Mouse (Mus musculus) neural tube, embryonic 14.5 days (tissue): ENCODE measurements around the gene Zfp507. TPM values are rescaled to one million over a fixed set of nuclear protein-coding genes. Genes with fewer than 3 reads are reported as not detected.

Source experiments
- ATAC-seq: fragments of 200-750 bp; cut with Nextera tagmentation; 2 replicates; pipeline ENCODE4 v1.8.0; 2017; ENCODE audit warnings: low read depth, mild to moderate bottlenecking, moderate TSS enrichment, moderate library complexity
- H3K27ac ChIP-seq: fragments of 300-500 bp; sonication (generic); 2 replicates; pipeline ENCODE4 v1.5.1; 2014; ENCODE audit warnings: low read depth, mild to moderate bottlenecking, control low read depth, low read length, moderate library complexity, mixed read lengths
- H3K27me3 ChIP-seq: fragments of 300-500 bp; sonication (generic); 2 replicates; pipeline ENCODE4 v1.6.1; 2014; ENCODE audit warnings: low read length; ENCODE audit not compliant: control insufficient read depth, insufficient read depth
- H3K36me3 ChIP-seq: fragments of 300-500 bp; sonication (generic); 2 replicates; pipeline ENCODE4 v1.6.1; 2014; ENCODE audit warnings: low read length, mixed read lengths; ENCODE audit not compliant: control insufficient read depth, insufficient read depth
- H3K4me1 ChIP-seq: fragments of 300-500 bp; sonication (generic); 2 replicates; pipeline ENCODE4 v1.6.1; 2014; ENCODE audit warnings: low read length; ENCODE audit not compliant: control insufficient read depth, insufficient read depth
- H3K4me2 ChIP-seq: fragments of 300-500 bp; sonication (generic); 2 replicates; pipeline ENCODE4 v1.6.1; 2014; ENCODE audit warnings: mild to moderate bottlenecking, low read depth, low read length, control low read depth
- H3K4me3 ChIP-seq: fragments of 300-500 bp; sonication (generic); 2 replicates; pipeline ENCODE4 v1.5.1; 2014; ENCODE audit warnings: low read depth, low read length, control low read depth, mixed read lengths
- H3K9ac ChIP-seq: fragments of 300-500 bp; sonication (generic); replicated peaks from 2 replicates; pipeline ENCODE4 v1.6.1; 2014; ENCODE audit warnings: low read depth, mild to moderate bottlenecking, control low read depth, low read length, mixed read lengths
- H3K9me3 ChIP-seq: fragments of 300-500 bp; sonication (generic); 2 replicates; pipeline ENCODE4 v1.6.1; 2016; ENCODE audit warnings: low read length; ENCODE audit not compliant: control insufficient read depth
- WGBS: fragments of 180-500 bp; shearing (Covaris S2); extraction: QIAGEN DNeasy Blood & Tissue Kit; methylation state at CpG from one replicate; pipeline ENCODE4 v1.1.7; 2014; 5-methylcytosine and 5-hydroxymethylcytosine counted together
- polyA plus RNA-seq: library from polyadenylated mRNA; unstranded; fragments of >200 nt; fragmentation: Nextera tagmentation; extraction: Ambion mirVana; gene quantifications from 2 replicates; pipeline ENCODE4 v1.2.1, GENCODE M21; 2014

Gene Zfp507
- polyA plus RNA-seq, 1 experiment from 2014 or later, result 18.0 TPM

GRCm38 (mm10) chr7:35821357-35821756 is 18.6 kb upstream of the Zfp507 start:
- H3K36me3 ChIP-seq, result no peaks in the 10 kb centered on the region
- no peak overlapping the region for H3K27ac ChIP-seq
- no peaks in the 10 kb centered on the region for H3K4me1 ChIP-seq
- no peak overlapping the region for H3K4me3 ChIP-seq
- no peak overlapping the region for H3K4me2 ChIP-seq
- H3K9ac ChIP-seq, result no peak overlapping the region
- H3K9me3 ChIP-seq, result no peaks in the 10 kb centered on the region
- no peak for ATAC-seq
- 88% methylated on average over 5 of the region's 5 CpGs for WGBS
- H3K27me3 ChIP-seq, result no peaks in the 10 kb centered on the region

- WGBS, result 56% methylated on average over 4 of the region's 4 CpGs
- H3K27me3 ChIP-seq, result no peaks in the 10 kb centered on the region
- no peak for ATAC-seq
- H3K4me3 ChIP-seq, result no peak overlapping the region
- no peaks in the 10 kb centered on the region for H3K36me3 ChIP-seq
- H3K27ac ChIP-seq, result no peak overlapping the region
- H3K4me1 ChIP-seq, result no peaks in the 10 kb centered on the region
- no peak overlapping the region for H3K9ac ChIP-seq
- H3K9me3 ChIP-seq, result no peaks in the 10 kb centered on the region
- H3K4me2 ChIP-seq, result no peak overlapping the region
These were observed 16.7 kb upstream of the Zfp507 start for GRCm38 (mm10) chr7:35819486-35819885.

GRCm38 (mm10) chr7:35814759-35815551 is 12.2 kb upstream of the Zfp507 start:
- no peak for ATAC-seq
- no peak overlapping the region for H3K27ac ChIP-seq
- no peak overlapping the region for H3K9ac ChIP-seq
- H3K4me1 ChIP-seq, result no peaks in the 10 kb centered on the region
- H3K4me2 ChIP-seq, result no peak overlapping the region
- no peak overlapping the region for H3K4me3 ChIP-seq
- H3K9me3 ChIP-seq, result no peaks in the 10 kb centered on the region
- H3K36me3 ChIP-seq, result no peaks in the 10 kb centered on the region
- H3K27me3 ChIP-seq, result no peaks in the 10 kb centered on the region
- WGBS, result 79% methylated on average over 12 of the region's 12 CpGs

GRCm38 (mm10) chr7:35813306-35813705 is 10.5 kb upstream of the Zfp507 start:
- no peak overlapping the region for H3K4me2 ChIP-seq
- no peak overlapping the region for H3K4me3 ChIP-seq
- no peaks in the 10 kb centered on the region for H3K36me3 ChIP-seq
- H3K27ac ChIP-seq, result no peak overlapping the region
- no peaks in the 10 kb centered on the region for H3K4me1 ChIP-seq
- ATAC-seq, result no peak
- no peak overlapping the region for H3K9ac ChIP-seq
- H3K27me3 ChIP-seq, result no peaks in the 10 kb centered on the region
- H3K9me3 ChIP-seq, result no peaks in the 10 kb centered on the region
- 88% methylated on average over 11 of the region's 11 CpGs for WGBS

GRCm38 (mm10) chr7:35810736-35811135 is 7.9 kb upstream of the Zfp507 start:
- H3K4me2 ChIP-seq, result no peak overlapping the region
- no peak overlapping the region for H3K27ac ChIP-seq
- no peaks in the 10 kb centered on the region for H3K27me3 ChIP-seq
- H3K9ac ChIP-seq, result no peak overlapping the region
- no peak overlapping the region for H3K4me3 ChIP-seq
- no peak for ATAC-seq
- no peaks in the 10 kb centered on the region for H3K9me3 ChIP-seq
- 47% methylated on average over 8 of the region's 8 CpGs for WGBS
- H3K36me3 ChIP-seq, result no peaks in the 10 kb centered on the region
- no peaks in the 10 kb centered on the region for H3K4me1 ChIP-seq

- Histone ChIP-seq H3K27me3 (no peaks in the 10 kb centered on the region), H3K36me3 (peaks cover 11% of the 10 kb centered on the region; the same call in 1 of the 2 replicates), H3K9me3 (no peaks in the 10 kb centered on the region), H3K4me1 (peaks cover 11% of the 10 kb centered on the region), H3K4me3 (no peak overlapping the region), H3K9ac (no peak overlapping the region), H3K27ac (no peak overlapping the region), H3K4me2 (no peak overlapping the region)
- WGBS, result 83% methylated on average over 10 of the region's 10 CpGs
- ATAC-seq, result no peak
These were observed 1.4 kb upstream of the Zfp507 start for GRCm38 (mm10) chr7:35804206-35804605.

GRCm38 (mm10) chr7:35802201-35802905 is 450 bp downstream of the Zfp507 start:
- peak overlapping the region; percentile 94 for H3K4me3 ChIP-seq
- peak overlapping the region; percentile 97 for H3K9ac ChIP-seq
- peak; percentile 93 for ATAC-seq
- peaks cover 11% of the 10 kb centered on the region for H3K4me1 ChIP-seq
- no peaks in the 10 kb centered on the region for H3K9me3 ChIP-seq
- under 1% methylated on average over 42 of the region's 49 CpGs for WGBS
- H3K36me3 ChIP-seq, result peaks cover 21% of the 10 kb centered on the region
- no peaks in the 10 kb centered on the region for H3K27me3 ChIP-seq
- peak overlapping the region; percentile 91 for H3K4me2 ChIP-seq
- H3K27ac ChIP-seq, result peak overlapping the region; percentile 88

- Histone ChIP-seq H3K4me1 (peaks cover 4% of the 10 kb centered on the region; the same call in 1 of the 2 replicates), H3K9me3 (no peaks in the 10 kb centered on the region), H3K4me2 (no peak overlapping the region), H3K9ac (no peak overlapping the region), H3K27ac (no peak overlapping the region), H3K4me3 (no peak overlapping the region), H3K27me3 (no peaks in the 10 kb centered on the region), H3K36me3 (peaks cover 59% of the 10 kb centered on the region)
- ATAC-seq, result no peak
- WGBS, result 63% methylated on average over 7 of the region's 7 CpGs
These were observed 6.7 kb downstream of the Zfp507 start for GRCm38 (mm10) chr7:35796123-35796522.

GRCm38 (mm10) chr7:35794145-35794664 is 8.6 kb downstream of the Zfp507 start:
- no peak for ATAC-seq
- Histone ChIP-seq H3K27me3 (no peaks in the 10 kb centered on the region), H3K4me2 (no peak overlapping the region), H3K4me1 (0 out of 2 replicates have a peak, but pooled peaks cover 4% of the 10 kb centered on the region), H3K27ac (no peak overlapping the region), H3K4me3 (no peak overlapping the region), H3K9ac (no peak overlapping the region), H3K36me3 (peaks cover 56% of the 10 kb centered on the region), H3K9me3 (no peaks in the 10 kb centered on the region)
- WGBS, result 91% methylated on average over 12 of the region's 12 CpGs
